In the genomic region with DNA sequence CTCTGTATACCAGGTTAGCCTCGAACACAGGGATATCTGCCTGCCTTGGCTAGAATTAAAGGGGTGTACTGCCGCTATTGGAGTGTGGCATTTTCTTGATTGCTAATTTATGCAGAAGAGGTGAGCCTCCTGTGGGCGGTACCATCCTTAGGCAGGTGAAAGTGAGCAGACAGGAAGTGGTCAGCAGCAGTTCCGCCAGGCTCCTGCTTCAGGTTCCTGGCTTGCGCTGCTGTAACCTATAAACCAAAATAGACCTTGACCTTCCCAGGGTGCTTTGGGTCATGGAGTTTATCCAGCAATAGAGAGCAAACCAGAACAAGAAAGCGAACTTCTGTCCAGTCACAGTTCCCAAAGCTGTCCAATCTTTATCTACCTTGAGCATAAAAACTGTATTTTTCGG, we compare ENCODE assay signal across 18 mouse cellular contexts. TPM values are rescaled to one million over a fixed set of nuclear protein-coding genes. Genes with fewer than 3 reads are reported as not detected.
DNase-seq lines count a peak whose midpoint lies in the region; ATAC-seq and TF ChIP-seq lines count a peak whose summit lies in the region.
"Had no signal": no experiment of that assay in that cellular context is flagged by ENCODE, and none has a peak within 500 bp of the region (broad histone marks: within the 10 kb centered on the region; RNA-seq: fewer than 3 reads in every experiment).

No protein-coding gene starts in this region.

- H3K36me3 ChIP-seq in thymus, adult 2 months (ENCODE audit: control insufficient read depth, insufficient read depth, low read length) = no peaks in the 10 kb centered on the region
- H3K36me3 ChIP-seq in liver, embryonic 14.5 days (replicated peaks; ENCODE audit: control insufficient read depth, insufficient read depth, low read depth) = peaks cover 3% of the 10 kb centered on the region
- H3K36me3 ChIP-seq in forebrain, embryonic 15.5 days = no peaks in the 10 kb centered on the region
- H3K36me3 ChIP-seq in intestine, postnatal 0 days (ENCODE audit: control insufficient read depth, insufficient read depth) = no peaks in the 10 kb centered on the region
- H3K36me3 ChIP-seq: hindbrain, embryonic 15.5 days; limb, embryonic 12.5 days; midbrain, embryonic 10.5 days; neural tube, embryonic 15.5 days had no signal

- no peaks in the 10 kb centered on the region for H3K9me3 ChIP-seq in liver, embryonic 14.5 days (ENCODE audit: control insufficient read depth, low read length)
- no peaks in the 10 kb centered on the region for H3K9me3 ChIP-seq in forebrain, embryonic 15.5 days
- no peaks in the 10 kb centered on the region for H3K9me3 ChIP-seq in intestine, postnatal 0 days (ENCODE audit: control insufficient read depth)
- H3K9me3 ChIP-seq: hindbrain, embryonic 15.5 days; limb, embryonic 12.5 days; midbrain, embryonic 10.5 days; neural tube, embryonic 15.5 days had no signal

- TF ChIP-seq EP300 in liver, embryonic 14.5 days (IDR thresholded peaks at IDR 0.05; ENCODE audit: low read depth) = no peak

- H3K9ac ChIP-seq in liver, embryonic 14.5 days (replicated peaks) = no peak overlapping the region
- H3K9ac ChIP-seq in forebrain, embryonic 15.5 days (replicated peaks) = no peak overlapping the region
- H3K9ac ChIP-seq in intestine, postnatal 0 days (ENCODE audit: low read depth, low read length) = no peak overlapping the region
- H3K9ac ChIP-seq: limb, embryonic 12.5 days; neural tube, embryonic 15.5 days had no signal

- ATAC-seq in liver, embryonic 14.5 days (ENCODE audit: insufficient read depth) = no peak
- ATAC-seq in forebrain, embryonic 15.5 days (replicated peaks) = no peak
- ATAC-seq in intestine, postnatal 0 days = no peak
- ATAC-seq: forebrain, embryonic 16.5 days had no signal

- H3K27ac ChIP-seq in thymus, adult 2 months (ENCODE audit: control insufficient read depth, insufficient read depth, low read length) = no peak overlapping the region
- H3K27ac ChIP-seq in liver, embryonic 14.5 days = no peak overlapping the region
- H3K27ac ChIP-seq in forebrain, embryonic 15.5 days (replicated peaks) = no peak overlapping the region
- H3K27ac ChIP-seq in intestine, postnatal 0 days (ENCODE audit: low read depth, low read length) = no peak overlapping the region
- H3K27ac ChIP-seq: hindbrain, embryonic 15.5 days; limb, embryonic 12.5 days; midbrain, embryonic 10.5 days; neural tube, embryonic 15.5 days had no signal

- no peaks in the 10 kb centered on the region for H3K27me3 ChIP-seq in thymus, adult 2 months (ENCODE audit: control insufficient read depth, insufficient read depth, low read length)
- H3K27me3 ChIP-seq in liver, embryonic 14.5 days (ENCODE audit: control insufficient read depth, insufficient read depth, low read length) = no peaks in the 10 kb centered on the region
- H3K27me3 ChIP-seq in forebrain, embryonic 15.5 days = no peaks in the 10 kb centered on the region
- no peaks in the 10 kb centered on the region for H3K27me3 ChIP-seq in intestine, postnatal 0 days (replicated peaks; ENCODE audit: control insufficient read depth, insufficient read depth, low read length)
- H3K27me3 ChIP-seq: neural tube, embryonic 15.5 days had no signal

- TF ChIP-seq POLR2A in thymus, adult 2 months (IDR thresholded peaks at IDR 0.05; ENCODE audit: control insufficient read depth, extremely low read depth, insufficient read depth, low read length, poor library complexity) = no peak

- no peak overlapping the region for H3K4me3 ChIP-seq in thymus, adult 2 months (ENCODE audit: control insufficient read depth, insufficient read depth, low read length)
- H3K4me3 ChIP-seq in liver, embryonic 14.5 days (ENCODE audit: insufficient read depth in 1 of 2, low read depth in 2 of 2, low read length in 2 of 2) = no peak overlapping the region
- H3K4me3 ChIP-seq in forebrain, embryonic 15.5 days = no peak overlapping the region
- H3K4me3 ChIP-seq in intestine, postnatal 0 days (ENCODE audit: low read depth, low read length) = no peak overlapping the region

- H3K4me1 ChIP-seq in thymus, adult 2 months (replicated peaks; ENCODE audit: control insufficient read depth, insufficient read depth, low read length) = peaks cover 9% of the 10 kb centered on the region
- peaks cover 37 to 44% of the 10 kb centered on the region in 2 experiments for H3K4me1 ChIP-seq in liver, embryonic 14.5 days (replicated peaks; ENCODE audit: control insufficient read depth in 2 of 2, insufficient read depth in 2 of 2, low read length in 1 of 2)
- peaks cover 3% of the 10 kb centered on the region; the same call in 1 of the 2 replicates for H3K4me1 ChIP-seq in forebrain, embryonic 15.5 days
- no peaks in the 10 kb centered on the region; the same call in 1 of the 2 replicates for H3K4me1 ChIP-seq in intestine, postnatal 0 days (replicated peaks; ENCODE audit: control insufficient read depth, insufficient read depth, low read length)

- WGBS in thymus, adult 2 months = 88% methylated on average over 7 of the region's 7 CpGs
- 74% methylated on average over 7 of the region's 7 CpGs for WGBS in liver, embryonic 14.5 days (ENCODE audit: insufficient replicate concordance)
- WGBS in forebrain, embryonic 15.5 days = 96% methylated on average over 7 of the region's 7 CpGs
- WGBS in intestine, postnatal 0 days = 92% methylated on average over 7 of the region's 7 CpGs

- peak; percentile 16 for DNase-seq in thymus, adult 2 months
- no peak for DNase-seq in thymus, postnatal 10 days (ENCODE audit: low spot score in 2 of 2)
- peak; percentile 15 for DNase-seq in T-cell, adult 2 months (ENCODE audit: low spot score)
- no peak for DNase-seq in liver, embryonic 14.5 days (ENCODE audit: low read depth in 3 of 3, low spot score in 3 of 3)
- DNase-seq in spleen, postnatal 4 days (ENCODE audit: low spot score in 2 of 2) = no peak
- DNase-seq: adrenal gland, postnatal 10 days; embryo, embryonic 11 days; gastrocnemius, adult 2 months; heart, postnatal 10 days; lung, postnatal 14 days; retina, postnatal 1 day had no signal

- no peak for TF ChIP-seq CTCF in thymus, adult 2 months (IDR thresholded peaks at IDR 0.05; ENCODE audit: borderline replicate concordance, control insufficient read depth, extremely low read depth, insufficient read depth, low read length, poor library complexity)
- no peak for TF ChIP-seq CTCF in liver, embryonic 14.5 days (IDR thresholded peaks at IDR 0.05; ENCODE audit: low read depth)
- no peak for TF ChIP-seq CTCF in intestine, postnatal 0 days (IDR thresholded peaks at IDR 0.05; ENCODE audit: low read depth)

- peak overlapping the region; percentile 89 for H3K4me2 ChIP-seq in liver, embryonic 14.5 days (ENCODE audit: low read depth)
- no peak overlapping the region for H3K4me2 ChIP-seq in forebrain, embryonic 15.5 days (replicated peaks)
- H3K4me2 ChIP-seq in intestine, postnatal 0 days (replicated peaks; ENCODE audit: low read depth) = no peak overlapping the region

RNA-seq across cellular contexts. Expression of a gene that starts 1.0 kb away (rescaled TPM):
- 14.6 and 15.6 TPM in 2 replicates for polyA plus RNA-seq in thymus, adult 2 months (2012; rRNA removed)
- polyA plus RNA-seq in liver, embryonic 14.5 days (2012; rRNA removed) = 8.1 and 14.1 TPM in 2 replicates
- 23.2 and 23.7 TPM in 2 replicates for polyA plus RNA-seq in liver, embryonic 14.5 days (2014; fragmentation: Nextera tagmentation; extraction: Ambion mirVana)
- 5.5 and 6.3 TPM in 2 replicates for polyA plus RNA-seq in forebrain, embryonic 15.5 days (2015; fragmentation: Nextera tagmentation; extraction: Ambion mirVana)
- 5.1 and 5.5 TPM in 2 replicates for polyA plus RNA-seq in intestine, postnatal 0 days (2015; fragmentation: Nextera tagmentation; extraction: Ambion mirVana)

RNA-seq across cellular contexts. Expression of a gene that starts 37.4 kb away (rescaled TPM):
- polyA plus RNA-seq in thymus, adult 2 months (2012; rRNA removed) = 8.2 and 9.3 TPM in 2 replicates
- polyA plus RNA-seq in liver, embryonic 14.5 days (2012; rRNA removed) = 2.3 and 5.1 TPM in 2 replicates
- 10.7 and 11.0 TPM in 2 replicates for polyA plus RNA-seq in liver, embryonic 14.5 days (2014; fragmentation: Nextera tagmentation; extraction: Ambion mirVana)
- polyA plus RNA-seq in forebrain, embryonic 15.5 days (2015; fragmentation: Nextera tagmentation; extraction: Ambion mirVana) = 4.7 and 6.0 TPM in 2 replicates
- polyA plus RNA-seq in intestine, postnatal 0 days (2015; fragmentation: Nextera tagmentation; extraction: Ambion mirVana) = 84.6 and 86.7 TPM in 2 replicates

Comparison
In these comparisons a context has a peak if more than half of its experiments do, and no peak if none do; other contexts are left out.
1. DNase-seq: peak in thymus, adult 2 months (single experiment) and T-cell, adult 2 months (single experiment); none in thymus, postnatal 10 days (0 of 2), liver, embryonic 14.5 days (0 of 3) and spleen, postnatal 4 days (0 of 2).